Mouse (Mus musculus): ENCODE data around the gene Grb10.

Grb10 gene

DNA sequence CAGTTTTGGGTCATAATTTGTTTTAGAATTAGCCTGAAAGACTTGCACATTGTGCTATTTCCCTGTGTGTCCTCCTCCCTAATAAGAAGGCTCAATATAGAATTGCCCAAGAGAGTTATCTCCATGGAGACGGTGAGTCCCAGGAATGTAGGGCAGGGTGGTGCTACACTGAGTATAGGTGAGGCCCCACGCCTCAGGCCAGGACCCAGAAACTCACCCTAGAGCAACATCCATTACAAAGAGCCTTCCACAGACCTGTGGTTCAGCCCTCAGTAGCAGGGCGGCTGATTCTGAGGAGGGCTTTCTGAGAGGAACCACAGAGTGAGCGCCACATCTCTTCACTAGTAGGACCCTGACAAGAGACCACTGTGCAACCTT lies 89.5 kb downstream of the Grb10 start:
- DNase-seq (ENCODE audit: extremely low spot score, low read depth, low spot score), result no peak

GRCm38 (mm10) chr11:11948321-11948987 lies 90.0 kb downstream of the Grb10 start:
- no peak for DNase-seq (ENCODE audit: extremely low spot score, low read depth, low spot score)

GRCm38 (mm10) chr11:11947857-11948256 lies 90.6 kb downstream of the Grb10 start:
- no peak for DNase-seq (ENCODE audit: extremely low spot score, low read depth, low spot score)

DNA sequence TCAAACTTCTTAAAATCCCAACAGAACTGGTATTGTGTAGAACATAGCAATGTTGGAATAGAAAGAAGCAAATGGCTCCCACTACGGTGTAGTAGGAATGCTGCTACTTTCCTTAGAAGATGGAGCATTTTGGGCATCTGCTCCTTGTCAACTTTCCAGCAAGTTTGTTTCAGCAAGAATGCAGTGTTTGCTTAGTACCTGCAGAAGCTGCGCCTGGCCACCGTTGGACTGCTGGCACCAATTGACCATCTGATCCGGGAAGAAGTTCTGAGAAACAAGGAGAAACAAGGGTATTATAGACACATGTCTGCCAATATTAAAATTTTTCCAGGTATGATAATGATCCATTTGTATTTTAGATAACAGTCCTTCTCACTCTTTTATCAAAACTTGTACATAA lies 92.7 kb downstream of the Grb10 start:
- no peak for DNase-seq (ENCODE audit: extremely low spot score, low read depth, low spot score)

- no peak for DNase-seq (ENCODE audit: extremely low spot score, low read depth, low spot score)
These were observed 93.7 kb downstream of the Grb10 start for GRCm38 (mm10) chr11:11944814-11945213.

DNA sequence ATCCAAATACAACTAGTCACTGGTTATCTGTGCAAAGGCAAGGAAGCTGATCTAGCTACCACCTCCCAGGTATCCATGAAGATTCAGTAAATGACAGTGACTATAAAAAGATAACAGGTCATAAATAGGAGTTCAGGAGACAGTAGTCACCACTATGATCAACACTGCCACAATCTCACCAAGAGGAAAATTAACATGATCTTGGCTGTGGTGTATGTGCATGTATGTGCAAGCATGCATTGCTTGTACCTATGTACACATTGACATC lies 94.5 kb downstream of the Grb10 start:
- DNase-seq (ENCODE audit: extremely low spot score, low read depth, low spot score), result no peak

GRCm38 (mm10) chr11:11943240-11944081 lies 95.0 kb downstream of the Grb10 start:
- no peak for DNase-seq (ENCODE audit: extremely low spot score, low read depth, low spot score)

DNA sequence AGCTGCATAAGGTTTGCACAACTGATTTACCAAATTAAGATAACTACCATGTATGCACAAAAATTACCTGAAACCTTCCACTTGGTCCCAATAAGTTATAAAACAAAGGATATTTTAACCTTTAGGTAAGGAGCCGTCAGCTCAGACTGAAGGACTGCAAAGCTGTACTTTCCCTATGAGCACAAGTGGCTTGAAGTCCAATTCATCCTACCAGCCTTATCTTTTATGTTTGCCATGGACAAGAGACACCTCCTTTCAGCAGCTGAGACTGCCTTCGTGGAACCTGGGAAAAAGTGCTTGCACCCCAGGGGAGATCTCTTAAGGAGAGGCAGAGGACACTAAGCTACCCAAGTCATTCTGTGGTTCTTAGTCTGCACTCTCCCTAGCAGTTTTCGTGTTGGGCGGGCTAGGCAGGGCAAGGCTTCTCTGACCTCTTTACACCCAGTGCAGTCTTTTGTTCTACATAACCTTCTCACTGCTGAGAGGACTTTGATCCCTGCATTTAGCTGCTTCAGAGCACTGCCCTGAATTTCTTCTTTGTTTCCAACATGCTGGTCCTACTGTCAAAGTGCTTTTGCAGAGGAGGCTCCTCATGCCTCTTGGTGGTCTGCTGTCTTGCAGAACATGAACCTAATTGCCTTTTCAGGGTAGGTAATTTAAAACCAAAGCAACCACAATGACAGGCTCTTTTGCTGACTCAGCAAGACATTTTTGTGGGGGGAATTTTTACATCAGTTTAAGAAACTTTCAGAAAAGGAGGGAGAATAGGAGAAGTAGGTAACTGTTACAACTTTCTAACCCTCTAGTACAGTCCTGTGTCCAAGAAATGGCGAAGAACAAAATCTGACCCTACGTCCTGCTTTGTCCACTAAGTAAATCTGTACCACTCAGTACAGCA lies 95.9 kb downstream of the Grb10 start:
- DNase-seq (ENCODE audit: extremely low spot score, low read depth, low spot score), result no peak

- no peak for DNase-seq (ENCODE audit: extremely low spot score, low read depth, low spot score)
These were observed 97.4 kb downstream of the Grb10 start for GRCm38 (mm10) chr11:11940833-11941681.

GRCm38 (mm10) chr11:11939611-11940010 lies 98.9 kb downstream of the Grb10 start:
- no peak for DNase-seq (ENCODE audit: extremely low spot score, low read depth, low spot score)

DNA sequence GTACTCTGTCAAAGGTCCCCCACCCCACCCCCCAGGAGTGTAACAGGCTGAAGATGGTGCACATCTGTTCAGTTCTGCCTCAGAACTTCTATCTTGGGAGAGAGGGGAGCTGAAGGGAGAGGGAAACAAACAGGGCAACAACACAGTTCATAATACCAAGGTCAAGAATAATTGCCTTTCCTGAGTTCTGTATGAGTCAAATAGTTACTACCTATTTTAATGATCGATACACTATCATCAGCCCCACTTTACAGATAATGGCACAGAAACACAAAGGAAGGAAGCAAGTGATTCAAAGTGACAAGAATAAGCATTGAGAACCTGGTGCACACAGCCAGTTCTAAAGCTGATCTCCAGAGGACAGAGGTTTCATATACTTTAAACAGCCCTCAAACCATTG lies 99.9 kb downstream of the Grb10 start:
- no peak for DNase-seq (ENCODE audit: extremely low spot score, low read depth, low spot score)

GRCm38 (mm10) chr11:11937340-11938030 lies 101.0 kb downstream of the Grb10 start:
- DNase-seq (ENCODE audit: extremely low spot score, low read depth, low spot score), result no peak

GRCm38 (mm10) chr11:11934808-11935207 lies 103.7 kb downstream of the Grb10 start:
- DNase-seq (ENCODE audit: extremely low spot score, low read depth, low spot score), result no peak

GRCm38 (mm10) chr11:11932102-11932789 lies 106.2 kb downstream of the Grb10 start:
- no peak for DNase-seq (ENCODE audit: extremely low spot score, low read depth, low spot score)

DNA sequence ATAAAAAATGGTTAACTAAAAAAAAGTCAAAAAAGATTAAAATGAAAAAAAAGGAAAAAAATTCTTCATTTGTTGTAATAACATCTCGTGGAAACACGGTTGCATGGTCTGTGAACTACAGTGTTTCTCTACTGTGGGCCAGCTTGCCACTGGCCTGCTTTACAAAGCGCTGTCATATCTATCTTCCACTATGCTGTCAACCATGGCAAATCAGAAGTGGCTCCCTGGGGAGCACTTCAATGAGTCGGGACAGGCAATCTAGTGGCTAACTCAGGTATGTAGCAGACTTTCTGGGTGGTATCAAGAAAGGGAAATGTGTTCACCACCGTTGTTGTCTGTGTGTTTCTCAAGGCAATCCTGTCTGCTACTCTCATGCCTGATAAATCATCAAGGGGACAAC lies 106.8 kb downstream of the Grb10 start:
- no peak for DNase-seq (ENCODE audit: extremely low spot score, low read depth, low spot score)

- no peak for DNase-seq (ENCODE audit: extremely low spot score, low read depth, low spot score)
These were observed 108.0 kb downstream of the Grb10 start for GRCm38 (mm10) chr11:11930527-11930926.

DNA sequence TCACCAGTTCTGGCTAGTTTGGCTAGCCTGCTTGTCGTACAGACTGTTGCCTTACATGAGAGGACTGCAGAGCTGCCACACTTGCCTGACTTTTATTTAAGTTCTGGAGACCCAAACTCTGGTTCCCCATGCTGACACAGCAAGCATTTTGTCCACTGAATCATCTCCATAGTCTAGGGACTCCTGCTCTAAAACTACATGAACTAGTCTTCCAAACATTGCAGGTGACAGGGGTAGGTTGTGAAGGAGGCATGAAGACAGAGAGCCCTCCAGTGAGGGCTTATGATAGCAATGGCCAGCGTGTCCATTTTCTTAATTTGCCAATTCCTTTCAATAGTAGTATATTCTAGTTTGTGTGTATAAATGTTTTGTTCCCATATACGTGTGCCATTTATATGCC lies 109.4 kb downstream of the Grb10 start:
- no peak for DNase-seq (ENCODE audit: extremely low spot score, low read depth, low spot score)

- DNase-seq (ENCODE audit: extremely low spot score, low read depth, low spot score), result no peak
These were observed 109.9 kb downstream of the Grb10 start for GRCm38 (mm10) chr11:11928586-11928985.

GRCm38 (mm10) chr11:11923900-11924299 lies 114.6 kb downstream of the Grb10 start:
- no peak for DNase-seq (ENCODE audit: extremely low spot score, low read depth, low spot score)

GRCm38 (mm10) chr11:11923345-11923744 lies 115.1 kb downstream of the Grb10 start:
- DNase-seq (ENCODE audit: extremely low spot score, low read depth, low spot score), result no peak
